Mouse (Mus musculus): Measurements from ENCODE around the gene Wdr62. TPM values are rescaled to one million over a fixed set of nuclear protein-coding genes. Genes with fewer than 3 reads are reported as not detected.
"Not testable (repeated sequence)": the region's sequence is repeated elsewhere in the genome, so short reads cannot be mapped to it uniquely, and the experiment has no call there.

Gene Wdr62
- polyA plus RNA-seq, 1 experiment from 2014 or later, result 18.6 TPM

GRCm38 (mm10) chr7:30280670-30281138 is 485 bp upstream of the Wdr62 start:
- H3K27me3 ChIP-seq, result no peaks in the 10 kb centered on the region
- peak overlapping the region; percentile 68 for H3K4me3 ChIP-seq (replicated peaks)
- peak overlapping the region; percentile 40; the same call in 1 of the 2 replicates for H3K9ac ChIP-seq
- peak overlapping the region; percentile 96 for H3K27ac ChIP-seq
- WGBS, result 1% methylated on average over 20 of the region's 20 CpGs
- peaks cover 15% of the 10 kb centered on the region for H3K4me1 ChIP-seq
- H3K36me3 ChIP-seq (replicated peaks), result no peaks in the 10 kb centered on the region
- H3K9me3 ChIP-seq, result no peaks in the 10 kb centered on the region
- peak; percentile 88 for ATAC-seq (ENCODE audit: low FRiP score)
- peak overlapping the region; percentile 69 for H3K4me2 ChIP-seq

GRCm38 (mm10) chr7:30279536-30279935 is 683 bp downstream of the Wdr62 start:
- H3K4me3 ChIP-seq (replicated peaks), result peak overlapping the region; percentile 68
- H3K27ac ChIP-seq, result peak overlapping the region; percentile 96; the same call in 1 of the 2 replicates
- WGBS, result 0% methylated on average over 6 of the region's 6 CpGs
- H3K4me2 ChIP-seq, result peak overlapping the region; percentile 69
- H3K9me3 ChIP-seq, result no peaks in the 10 kb centered on the region
- H3K9ac ChIP-seq, result peak overlapping the region; percentile 61
- no peak for ATAC-seq (ENCODE audit: low FRiP score)
- H3K36me3 ChIP-seq (replicated peaks), result no peaks in the 10 kb centered on the region
- H3K4me1 ChIP-seq, result peaks cover 15% of the 10 kb centered on the region
- H3K27me3 ChIP-seq, result no peaks in the 10 kb centered on the region

- Histone ChIP-seq H3K4me1 (peaks cover 15% of the 10 kb centered on the region), H3K4me3 (replicated peaks) (peak overlapping the region; percentile 68; the same call in 1 of the 2 replicates), H3K27me3 (no peaks in the 10 kb centered on the region), H3K9ac (no peak overlapping the region), H3K4me2 (peak overlapping the region; percentile 69), H3K9me3 (no peaks in the 10 kb centered on the region), H3K36me3 (replicated peaks) (no peaks in the 10 kb centered on the region), H3K27ac (no peak overlapping the region)
- no peak for ATAC-seq (ENCODE audit: low FRiP score)
- WGBS, result 63% methylated on average over 2 of the region's 2 CpGs
These were observed 1.3 kb downstream of the Wdr62 start for GRCm38 (mm10) chr7:30278911-30279310.

GRCm38 (mm10) chr7:30274383-30274782 is 5.8 kb downstream of the Wdr62 start:
- WGBS, result 85% methylated on average over 6 of the region's 6 CpGs
- Histone ChIP-seq H3K9ac (no peak overlapping the region), H3K36me3 (replicated peaks) (peaks cover 21% of the 10 kb centered on the region), H3K4me2 (no peak overlapping the region), H3K27me3 (no peaks in the 10 kb centered on the region), H3K4me3 (replicated peaks) (no peak overlapping the region), H3K4me1 (peaks cover 7% of the 10 kb centered on the region), H3K27ac (no peak overlapping the region), H3K9me3 (no peaks in the 10 kb centered on the region)
- ATAC-seq (ENCODE audit: low FRiP score), result no peak

GRCm38 (mm10) chr7:30269641-30270040 is 10.6 kb downstream of the Wdr62 start:
- no peak overlapping the region for H3K9ac ChIP-seq
- H3K4me1 ChIP-seq, result no peaks in the 10 kb centered on the region
- H3K27ac ChIP-seq, result no peak overlapping the region
- H3K4me2 ChIP-seq, result no peak overlapping the region
- 89% methylated on average over 4 of the region's 4 CpGs for WGBS
- peaks cover 47% of the 10 kb centered on the region for H3K36me3 ChIP-seq (replicated peaks)
- ATAC-seq (ENCODE audit: low FRiP score), result no peak
- H3K27me3 ChIP-seq, result no peaks in the 10 kb centered on the region
- H3K4me3 ChIP-seq (replicated peaks), result no peak overlapping the region
- H3K9me3 ChIP-seq, result no peaks in the 10 kb centered on the region

- WGBS, result 85% methylated on average over 3 of the region's 3 CpGs
- Histone ChIP-seq H3K4me2 (no peak overlapping the region), H3K36me3 (replicated peaks) (peaks cover 63% of the 10 kb centered on the region), H3K9ac (no peak overlapping the region), H3K27me3 (no peaks in the 10 kb centered on the region), H3K27ac (no peak overlapping the region), H3K4me3 (replicated peaks) (no peak overlapping the region), H3K9me3 (no peaks in the 10 kb centered on the region), H3K4me1 (no peaks in the 10 kb centered on the region)
- no peak for ATAC-seq (ENCODE audit: low FRiP score)
These were observed 13.4 kb downstream of the Wdr62 start for GRCm38 (mm10) chr7:30266780-30267179.

- Histone ChIP-seq H3K27ac (no peak overlapping the region), H3K4me2 (no peak overlapping the region), H3K4me1 (no peaks in the 10 kb centered on the region), H3K4me3 (replicated peaks) (no peak overlapping the region), H3K27me3 (no peaks in the 10 kb centered on the region), H3K9ac (no peak overlapping the region), H3K9me3 (no peaks in the 10 kb centered on the region), H3K36me3 (replicated peaks) (peaks cover 63% of the 10 kb centered on the region)
- no peak for ATAC-seq (ENCODE audit: low FRiP score)
- WGBS, result 91% methylated on average over 7 of the region's 7 CpGs
These were observed 14.3 kb downstream of the Wdr62 start for GRCm38 (mm10) chr7:30265935-30266334.

GRCm38 (mm10) chr7:30265531-30265930 is 14.7 kb downstream of the Wdr62 start:
- WGBS, result 95% methylated on average over 5 of the region's 5 CpGs
- Histone ChIP-seq H3K4me2 (no peak overlapping the region), H3K9me3 (no peaks in the 10 kb centered on the region), H3K27ac (no peak overlapping the region), H3K9ac (no peak overlapping the region), H3K36me3 (replicated peaks) (peaks cover 62% of the 10 kb centered on the region), H3K27me3 (no peaks in the 10 kb centered on the region), H3K4me3 (replicated peaks) (no peak overlapping the region), H3K4me1 (no peaks in the 10 kb centered on the region)
- no peak for ATAC-seq (ENCODE audit: low FRiP score)

GRCm38 (mm10) chr7:30265041-30265440 is 15.2 kb downstream of the Wdr62 start:
- Histone ChIP-seq H3K36me3 (replicated peaks) (peaks cover 57% of the 10 kb centered on the region), H3K4me2 (no peak overlapping the region), H3K9me3 (no peaks in the 10 kb centered on the region), H3K27ac (no peak overlapping the region), H3K4me1 (no peaks in the 10 kb centered on the region), H3K4me3 (replicated peaks) (no peak overlapping the region), H3K9ac (no peak overlapping the region), H3K27me3 (no peaks in the 10 kb centered on the region)
- no peak for ATAC-seq (ENCODE audit: low FRiP score)
- 90% methylated on average over 2 of the region's 2 CpGs for WGBS

GRCm38 (mm10) chr7:30251956-30252954 is 28.0 kb downstream of the Wdr62 start:
- Histone ChIP-seq H3K27me3 (no peaks in the 10 kb centered on the region), H3K27ac (peak overlapping the region; percentile 13; the same call in 1 of the 2 replicates), H3K9me3 (no peaks in the 10 kb centered on the region), H3K4me2 (no peak overlapping the region), H3K36me3 (replicated peaks) (peaks cover 59% of the 10 kb centered on the region), H3K4me3 (replicated peaks) (no peak overlapping the region), H3K4me1 (no peaks in the 10 kb centered on the region), H3K9ac (no peak overlapping the region)
- ATAC-seq (ENCODE audit: low FRiP score), result no peak
- 89% methylated on average over 12 of the region's 12 CpGs for WGBS

- not testable (repeated sequence) for H3K4me3 ChIP-seq (replicated peaks); H3K9ac ChIP-seq; H3K9me3 ChIP-seq; H3K27ac ChIP-seq; ATAC-seq (ENCODE audit: low FRiP score); H3K27me3 ChIP-seq; H3K4me2 ChIP-seq
- Histone ChIP-seq H3K4me1 (peaks cover 11% of the 10 kb centered on the region), H3K36me3 (replicated peaks) (peaks cover 49% of the 10 kb centered on the region)
- WGBS, result 91% methylated on average over 3 of the region's 3 CpGs
These were observed 42.8 kb downstream of the Wdr62 start for GRCm38 (mm10) chr7:30237374-30237773.

- Histone ChIP-seq H3K9me3 (no peaks in the 10 kb centered on the region), H3K9ac (no peak within 1 kb of the TSS), H3K4me3 (replicated peaks) (no peak within 1 kb of the TSS), H3K4me2 (no peak within 1 kb of the TSS), H3K36me3 (replicated peaks) (peaks cover 32% of the 10 kb centered on the region), H3K27ac (no peak within 1 kb of the TSS), H3K4me1 (peaks cover 18% of the 10 kb centered on the region), H3K27me3 (no peaks in the 10 kb centered on the region)
- WGBS, result 89% methylated on average over 4 of the region's 4 CpGs
- no peak for ATAC-seq (ENCODE audit: low FRiP score)
These were observed 44.6 kb downstream of the Wdr62 start, which contains the start of gene Ovol3 for GRCm38 (mm10) chr7:30235625-30236024. Gene Ovol3, minus strand, starts transcription at chr7:30235725.

Data from forebrain, embryonic 12.5 days (tissue).